Mouse (Mus musculus) heart, embryonic 11.5 days (tissue): ENCODE results near the gene Cldn10. TPM values are rescaled to one million over a fixed set of nuclear protein-coding genes. Genes with fewer than 3 reads are reported as not detected.

Source experiments
- ATAC-seq: fragments of 200-750 bp; cut with Nextera tagmentation; replicated peaks from 2 replicates; pipeline ENCODE4 v1.8.0; 2017; ENCODE audit warnings: moderate library complexity; ENCODE audit not compliant: insufficient number of reproducible peaks, low FRiP score, low TSS enrichment
- H3K27ac ChIP-seq: fragments of 300-500 bp; sonication (generic); 2 replicates; pipeline ENCODE4 v1.5.1; 2014; ENCODE audit warnings: mild to moderate bottlenecking, low read depth, low read length
- H3K27me3 ChIP-seq: fragments of 300-500 bp; sonication (generic); 2 replicates; pipeline ENCODE4 v1.6.1; 2014; ENCODE audit warnings: mild to moderate bottlenecking, low read length, mixed read lengths; ENCODE audit not compliant: control insufficient read depth, insufficient read depth
- H3K36me3 ChIP-seq: fragments of 300-500 bp; sonication (generic); 2 replicates; pipeline ENCODE4 v1.6.1; 2014; ENCODE audit warnings: mild to moderate bottlenecking, low read length, moderate library complexity, mixed read lengths; ENCODE audit not compliant: control insufficient read depth, insufficient read depth
- H3K4me1 ChIP-seq: fragments of 300-500 bp; sonication (generic); 2 replicates; pipeline ENCODE4 v1.6.1; 2014; ENCODE audit warnings: low read length; ENCODE audit not compliant: control insufficient read depth, insufficient read depth
- H3K4me2 ChIP-seq: fragments of 300-500 bp; sonication (generic); 2 replicates; pipeline ENCODE4 v1.6.1; 2014; ENCODE audit warnings: mild to moderate bottlenecking, moderate library complexity
- H3K4me3 ChIP-seq: fragments of 300-500 bp; sonication (generic); 2 replicates; pipeline ENCODE4 v1.5.1; 2014; ENCODE audit warnings: low read depth, low read length
- H3K9ac ChIP-seq: fragments of 300-500 bp; sonication (generic); 2 replicates; pipeline ENCODE4 v1.6.1; 2014; ENCODE audit warnings: mild to moderate bottlenecking, low read depth, low read length, moderate library complexity
- H3K9me3 ChIP-seq: fragments of 300-500 bp; sonication (generic); replicated peaks from 2 replicates; pipeline ENCODE4 v1.6.1; 2016; ENCODE audit warnings: low read length; ENCODE audit not compliant: control insufficient read depth
- WGBS: fragments of 180-500 bp; shearing (Covaris S2); extraction: QIAGEN DNeasy Blood & Tissue Kit; methylation state at CpG from one replicate; pipeline ENCODE4 v1.1.7; 2014; ENCODE audit not compliant: insufficient replicate concordance; 5-methylcytosine and 5-hydroxymethylcytosine counted together
- polyA plus RNA-seq: library from polyadenylated mRNA; unstranded; fragments of >200 nt; fragmentation: Nextera tagmentation; extraction: Ambion mirVana; gene quantifications from 2 replicates; pipeline ENCODE4 v1.2.1, GENCODE M21; 2014

Gene Cldn10
- polyA plus RNA-seq, 1 experiment from 2014 or later = 0.56 TPM

- Histone ChIP-seq H3K4me3 (no peak overlapping the region), H3K9me3 (no peaks in the 10 kb centered on the region), H3K4me1 (no peaks in the 10 kb centered on the region; the same call in 1 of the 2 replicates), H3K27me3 (no peaks in the 10 kb centered on the region), H3K9ac (no peak overlapping the region), H3K4me2 (no peak overlapping the region), H3K36me3 (no peaks in the 10 kb centered on the region), H3K27ac (no peak overlapping the region)
- no peak for ATAC-seq
- 77% methylated on average over 7 of the region's 7 CpGs for WGBS
Observed at GRCm38 (mm10) chr14:118836754-118837153, 49.0 kb downstream of the Cldn10 start.

GRCm38 (mm10) chr14:118838556-118839120, 50.9 kb downstream of the Cldn10 start:
- ATAC-seq = no peak
- Histone ChIP-seq H3K9ac (no peak overlapping the region), H3K4me3 (no peak overlapping the region), H3K4me2 (no peak overlapping the region), H3K9me3 (no peaks in the 10 kb centered on the region), H3K27ac (no peak overlapping the region), H3K27me3 (no peaks in the 10 kb centered on the region), H3K4me1 (no peaks in the 10 kb centered on the region; the same call in 1 of the 2 replicates), H3K36me3 (no peaks in the 10 kb centered on the region)
- 71% methylated on average over 8 of the region's 8 CpGs for WGBS

GRCm38 (mm10) chr14:118839416-118839815, 51.7 kb downstream of the Cldn10 start:
- Histone ChIP-seq H3K9me3 (no peaks in the 10 kb centered on the region), H3K4me3 (no peak overlapping the region), H3K4me1 (no peaks in the 10 kb centered on the region), H3K27ac (no peak overlapping the region), H3K4me2 (no peak overlapping the region), H3K9ac (no peak overlapping the region), H3K36me3 (no peaks in the 10 kb centered on the region), H3K27me3 (no peaks in the 10 kb centered on the region)
- ATAC-seq = no peak
- 57% methylated on average over 5 of the region's 5 CpGs for WGBS

GRCm38 (mm10) chr14:118840027-118840426, 52.3 kb downstream of the Cldn10 start:
- Histone ChIP-seq H3K36me3 (no peaks in the 10 kb centered on the region), H3K4me3 (no peak overlapping the region), H3K27ac (no peak overlapping the region), H3K9me3 (no peaks in the 10 kb centered on the region), H3K9ac (no peak overlapping the region), H3K4me2 (no peak overlapping the region), H3K27me3 (no peaks in the 10 kb centered on the region), H3K4me1 (no peaks in the 10 kb centered on the region)
- 93% methylated on average over 1 of the region's 1 CpGs for WGBS
- ATAC-seq = no peak

- Histone ChIP-seq H3K4me3 (no peak overlapping the region), H3K27me3 (no peaks in the 10 kb centered on the region), H3K27ac (no peak overlapping the region), H3K4me1 (no peaks in the 10 kb centered on the region), H3K36me3 (no peaks in the 10 kb centered on the region), H3K9me3 (no peaks in the 10 kb centered on the region), H3K9ac (no peak overlapping the region), H3K4me2 (no peak overlapping the region)
- 77% methylated on average over 3 of the region's 3 CpGs for WGBS
- no peak for ATAC-seq
Observed at GRCm38 (mm10) chr14:118842353-118842752, 54.6 kb downstream of the Cldn10 start.

GRCm38 (mm10) chr14:118846834-118847233, 59.1 kb downstream of the Cldn10 start:
- H3K27me3 ChIP-seq = no peaks in the 10 kb centered on the region
- no peak overlapping the region for H3K4me2 ChIP-seq
- H3K4me1 ChIP-seq = no peaks in the 10 kb centered on the region
- no peaks in the 10 kb centered on the region for H3K9me3 ChIP-seq
- H3K9ac ChIP-seq = no peak overlapping the region
- 90% methylated on average over 10 of the region's 10 CpGs for WGBS
- H3K4me3 ChIP-seq = no peak overlapping the region
- no peak for ATAC-seq
- no peaks in the 10 kb centered on the region for H3K36me3 ChIP-seq
- no peak overlapping the region for H3K27ac ChIP-seq

- H3K36me3 ChIP-seq = no peaks in the 10 kb centered on the region
- no peak overlapping the region for H3K27ac ChIP-seq
- WGBS = 77% methylated on average over 7 of the region's 7 CpGs
- no peak overlapping the region for H3K4me2 ChIP-seq
- peaks cover under 1% of the 10 kb centered on the region; the same call in 1 of the 2 replicates for H3K27me3 ChIP-seq
- no peaks in the 10 kb centered on the region for H3K9me3 ChIP-seq
- H3K4me1 ChIP-seq = no peaks in the 10 kb centered on the region
- no peak overlapping the region for H3K4me3 ChIP-seq
- no peak overlapping the region for H3K9ac ChIP-seq
- no peak for ATAC-seq
Observed at GRCm38 (mm10) chr14:118848171-118848570, 60.5 kb downstream of the Cldn10 start.

GRCm38 (mm10) chr14:118850011-118850695, 62.4 kb downstream of the Cldn10 start:
- H3K36me3 ChIP-seq = no peaks in the 10 kb centered on the region
- 58% methylated on average over 11 of the region's 11 CpGs for WGBS

GRCm38 (mm10) chr14:118850696-118851035, 63.0 kb downstream of the Cldn10 start:
- H3K9ac ChIP-seq = no peak overlapping the region
- 60% methylated on average over 4 of the region's 4 CpGs for WGBS
- no peaks in the 10 kb centered on the region for H3K4me1 ChIP-seq
- H3K27me3 ChIP-seq = peaks cover 11% of the 10 kb centered on the region
- no peaks in the 10 kb centered on the region for H3K36me3 ChIP-seq
- ATAC-seq = no peak
- no peak overlapping the region for H3K27ac ChIP-seq
- no peaks in the 10 kb centered on the region for H3K9me3 ChIP-seq
- H3K4me3 ChIP-seq = no peak overlapping the region
- H3K4me2 ChIP-seq = no peak overlapping the region

More at GRCm38 (mm10) chr14:118850011-118850695, 62.4 kb downstream of the Cldn10 start:
- H3K27me3 ChIP-seq = peaks cover 10% of the 10 kb centered on the region
- no peaks in the 10 kb centered on the region for H3K9me3 ChIP-seq
- no peak overlapping the region for H3K27ac ChIP-seq
- no peak for ATAC-seq
- no peak overlapping the region for H3K4me3 ChIP-seq
- H3K9ac ChIP-seq = no peak overlapping the region
- no peaks in the 10 kb centered on the region for H3K4me1 ChIP-seq
- H3K4me2 ChIP-seq = no peak overlapping the region
